Mouse (Mus musculus): ENCODE measurements around the gene Ccl27b. TPM values are rescaled to one million over a fixed set of nuclear protein-coding genes. Genes with fewer than 3 reads are reported as not detected.
"Not testable (repeated sequence)": the region's sequence is repeated elsewhere in the genome, so short reads cannot be mapped to it uniquely, and the experiment has no call there.

The Ccl27b gene
- polyA plus RNA-seq (2017; shearing (Covaris generic)) = not detected

GRCm38 (mm10) chr4:42654951-42655350 lies at the start of gene Ccl27b:
Gene Ccl27b (plus strand): TSS chr4:42655251.
- ATAC-seq = not testable (repeated sequence)

GRCm38 (mm10) chr4:42611895-42612294 lies 43.2 kb upstream of the Ccl27b start, which contains the start of gene Gm10591:
Gene Gm10591 (plus strand): TSS chr4:42612195.
- not testable (repeated sequence) for ATAC-seq

- ATAC-seq = not testable (repeated sequence)
Observed at GRCm38 (mm10) chr4:42629419-42629818, 25.6 kb upstream of the Ccl27b start, which contains the start of gene Gm2564. Gene Gm2564 (plus strand): TSS chr4:42629719.

- not testable (repeated sequence) for ATAC-seq
Observed at GRCm38 (mm10) chr4:42661793-42662192, 6.7 kb downstream of the Ccl27b start, which contains the start of gene Il11ra2. Gene Il11ra2 (minus strand): TSS chr4:42661893.

GRCm38 (mm10) chr4:42675415-42675814 lies 20.4 kb downstream of the Ccl27b start:
- not testable (repeated sequence) for ATAC-seq

GRCm38 (mm10) chr4:42679365-42679764 lies 24.3 kb downstream of the Ccl27b start:
- not testable (repeated sequence) for ATAC-seq

- not testable (repeated sequence) for ATAC-seq
Observed at GRCm38 (mm10) chr4:42680374-42681356, 25.6 kb downstream of the Ccl27b start.

GRCm38 (mm10) chr4:42681473-42682182 lies 26.6 kb downstream of the Ccl27b start:
- ATAC-seq = not testable (repeated sequence)

- ATAC-seq = not testable (repeated sequence)
Observed at GRCm38 (mm10) chr4:42682183-42682524, 27.1 kb downstream of the Ccl27b start.

Other genes starting within 250 kb of the Ccl27b start
- not detected for gene Gm21586, start 215.9 kb upstream of the Ccl27b start, polyA plus RNA-seq (2017; shearing (Covaris generic))
- not detected for gene Gm2163, start 188.5 kb upstream of the Ccl27b start, polyA plus RNA-seq (2017; shearing (Covaris generic))
- gene Fam205a2, start 127.1 kb upstream of the Ccl27b start, polyA plus RNA-seq (2017; shearing (Covaris generic)) = not detected
- not detected for gene Gm10591, start 43.1 kb upstream of the Ccl27b start, polyA plus RNA-seq (2017; shearing (Covaris generic))
- gene Gm2564, start 25.5 kb upstream of the Ccl27b start, polyA plus RNA-seq (2017; shearing (Covaris generic)) = not detected
- gene Il11ra2, start 6.6 kb downstream of the Ccl27b start, polyA plus RNA-seq (2017; shearing (Covaris generic)) = not detected
- not detected for gene 4930578G10Rik, start 80.3 kb downstream of the Ccl27b start, polyA plus RNA-seq (2017; shearing (Covaris generic))
- gene Ccl19, start 101.3 kb downstream of the Ccl27b start, polyA plus RNA-seq (2017; shearing (Covaris generic)) = not detected
- gene Ccl21a, start 118.7 kb downstream of the Ccl27b start, polyA plus RNA-seq (2017; shearing (Covaris generic)) = not detected
- gene Fam205a1, start 198.6 kb downstream of the Ccl27b start, polyA plus RNA-seq (2017; shearing (Covaris generic)) = not detected
- not detected for gene Gm12394, start 201.5 kb downstream of the Ccl27b start, polyA plus RNA-seq (2017; shearing (Covaris generic))
- not detected for gene Fam205c, start 219.0 kb downstream of the Ccl27b start, polyA plus RNA-seq (2017; shearing (Covaris generic))

All from inflammation-experienced regulatory T-cells, adult 6 months (primary cell).